Mouse (Mus musculus): ENCODE data around the gene Fgf12.

GRCm38 (mm10) chr16:28497971-28498607 lies 254.8 kb downstream of the Fgf12 start:
- no peak for TF ChIP-seq EP300 (IDR thresholded peaks at IDR 0.05; ENCODE audit: insufficient read depth, low read depth, low read length)
- no peak for TF ChIP-seq CTCF (IDR thresholded peaks at IDR 0.05; ENCODE audit: low read depth, low read length)

Data from ES-Bruce4 (cell line).